Comparison of ENCODE assay signal across 8 mouse cellular contexts in genomic region chr14:54228933-54229713, GRCm38 (mm10). TPM values are rescaled to one million over a fixed set of nuclear protein-coding genes. Genes with fewer than 3 reads are reported as not detected.
DNase-seq lines count a peak whose midpoint lies in the region; ATAC-seq and TF ChIP-seq lines count a peak whose summit lies in the region.

No protein-coding gene starts in this region.

- peak overlapping the region; percentile 53 for H3K4me2 ChIP-seq in embryonic facial prominence, embryonic 12.5 days (replicated peaks)

- TF ChIP-seq CTCF in left cerebral cortex, adult 2 months (IDR thresholded peaks at IDR 0.05): no peak

- 7% methylated on average over 25 of the region's 25 CpGs for WGBS in embryonic facial prominence, embryonic 12.5 days
- 8% methylated on average over 25 of the region's 25 CpGs for WGBS in limb, embryonic 10.5 days

- intact Hi-C loops in left cerebral cortex, adult 2 months (cut with DNase I): loop anchor here (1.0 to 2.0 kb wide), 5 partner anchors 164 to 412 kb away; partner anchors contain the start of genes Cdh24 and Gm17606
- intact Hi-C loops in left cerebral cortex, postnatal 4 days (cut with DNase I): loop anchor here (5.0 kb wide), 2 partner anchors 167 to 413 kb away; partner anchors contain the start of genes Cdh24 and Gm17606

- H3K9me3 ChIP-seq in embryonic facial prominence, embryonic 12.5 days: no peaks in the 10 kb centered on the region
- H3K9me3 ChIP-seq in limb, embryonic 10.5 days (replicated peaks): no peaks in the 10 kb centered on the region

- no peaks in the 10 kb centered on the region for H3K27me3 ChIP-seq in embryonic facial prominence, embryonic 12.5 days
- H3K27me3 ChIP-seq in limb, embryonic 10.5 days (ENCODE audit: low read depth, poor library complexity, severe bottlenecking): 0 out of 2 replicates have a peak, but pooled peaks cover 10% of the 10 kb centered on the region

- peaks cover 18% of the 10 kb centered on the region for H3K4me1 ChIP-seq in embryonic facial prominence, embryonic 12.5 days
- peaks cover 53% of the 10 kb centered on the region for H3K4me1 ChIP-seq in limb, embryonic 10.5 days

- H3K4me3 ChIP-seq in left cerebral cortex, adult 2 months: peak overlapping the region; percentile 13; the same call in 1 of the 2 replicates
- peak overlapping the region; percentile 24 for H3K4me3 ChIP-seq in embryonic facial prominence, embryonic 12.5 days
- peak overlapping the region; percentile 43 for H3K4me3 ChIP-seq in limb, embryonic 10.5 days

- DNase-seq in left cerebral cortex, adult 2 months (ENCODE audit: extremely low spot score in 1 of 2, low spot score in 2 of 2): peak in 1 of 2 experiments; percentile 24
- DNase-seq in left cerebral cortex, postnatal 4 days: no peak
- no peak for DNase-seq in limb, embryonic 10.5 days (ENCODE audit: low spot score)
- peak; percentile 39 for DNase-seq in retina, embryonic 14.5 days (ENCODE audit: low spot score)
- DNase-seq in lung, postnatal 25 days (ENCODE audit: low spot score): no peak
- no peak for DNase-seq in yolk sac, embryonic 10.5 days (ENCODE audit: low spot score)

- no peak overlapping the region for H3K27ac ChIP-seq in left cerebral cortex, adult 2 months
- no peak overlapping the region for H3K27ac ChIP-seq in embryonic facial prominence, embryonic 12.5 days
- H3K27ac ChIP-seq in limb, embryonic 10.5 days: no peak overlapping the region; the same call in 1 of the 2 replicates

- no peak for ATAC-seq in embryonic facial prominence, embryonic 12.5 days (ENCODE audit: insufficient number of reproducible peaks, insufficient read depth, low FRiP score, low TSS enrichment)
- no peak for ATAC-seq in granulocyte monocyte progenitor cell, adult 5-6 weeks (replicated peaks; ENCODE audit: poor library complexity, severe bottlenecking)

- no peak overlapping the region for H3K9ac ChIP-seq in embryonic facial prominence, embryonic 12.5 days

- no peaks in the 10 kb centered on the region for H3K36me3 ChIP-seq in embryonic facial prominence, embryonic 12.5 days
- H3K36me3 ChIP-seq in limb, embryonic 10.5 days: peaks cover under 1% of the 10 kb centered on the region; the same call in 1 of the 2 replicates

RNA-seq across cellular contexts. Expression of gene Dad1, which starts 24.8 kb away (rescaled TPM):
- total RNA-seq in left cerebral cortex, adult 2 months (2021): 100 to 1,000 TPM; 106 to 115 TPM
- total RNA-seq in left cerebral cortex, postnatal 4 days (2021): 100 to 1,000 TPM; 103 to 114 TPM
- polyA plus RNA-seq in embryonic facial prominence, embryonic 12.5 days (2016; fragmentation: Nextera tagmentation; extraction: Ambion mirVana): 264 and 270 TPM in 2 replicates
- polyA plus RNA-seq in limb, embryonic 10.5 days (2016; fragmentation: Nextera tagmentation; extraction: Ambion mirVana): 234 and 239 TPM in 2 replicates
- 248 and 260 TPM in 2 replicates for total RNA-seq in granulocyte monocyte progenitor cell, adult 5-6 weeks (2014; fragmentation: Nextera tagmentation)
- 123 and 177 TPM in 2 replicates for total RNA-seq in granulocyte monocyte progenitor cell, adult 5-6 weeks (2017)

RNA-seq across cellular contexts. Expression of gene Abhd4, which starts 24.9 kb away (rescaled TPM):
- 10 to 100 TPM; 46.7 to 49.3 TPM for total RNA-seq in left cerebral cortex, adult 2 months (2021)
- total RNA-seq in left cerebral cortex, postnatal 4 days (2021): 10 to 100 TPM; 37.1 to 38.9 TPM
- 51.5 and 51.9 TPM in 2 replicates for polyA plus RNA-seq in embryonic facial prominence, embryonic 12.5 days (2016; fragmentation: Nextera tagmentation; extraction: Ambion mirVana)
- 32.2 and 37.7 TPM in 2 replicates for polyA plus RNA-seq in limb, embryonic 10.5 days (2016; fragmentation: Nextera tagmentation; extraction: Ambion mirVana)
- total RNA-seq in granulocyte monocyte progenitor cell, adult 5-6 weeks (2014; fragmentation: Nextera tagmentation): 39.9 and 41.9 TPM in 2 replicates
- 24.3 and 24.9 TPM in 2 replicates for total RNA-seq in granulocyte monocyte progenitor cell, adult 5-6 weeks (2017)

RNA-seq across cellular contexts. Expression of gene Olfr49, which starts 55.6 kb away (rescaled TPM):
- not detected for total RNA-seq in left cerebral cortex, adult 2 months (2021)
- total RNA-seq in left cerebral cortex, postnatal 4 days (2021): not detected
- polyA plus RNA-seq in embryonic facial prominence, embryonic 12.5 days (2016; fragmentation: Nextera tagmentation; extraction: Ambion mirVana): not detected in 2 replicates
- polyA plus RNA-seq in limb, embryonic 10.5 days (2016; fragmentation: Nextera tagmentation; extraction: Ambion mirVana): not detected in 2 replicates
- not detected in 2 replicates for total RNA-seq in granulocyte monocyte progenitor cell, adult 5-6 weeks (2014; fragmentation: Nextera tagmentation)
- total RNA-seq in granulocyte monocyte progenitor cell, adult 5-6 weeks (2017): not detected in 2 replicates
